Mouse (Mus musculus) intestine, embryonic 16.5 days (tissue): ENCODE measurements at regions not wholly inside any gene's neighbourhood (a gene's known extent, or its start where the extent isn't known, plus 50 kb on each side); places are given as distances from the start of the nearest gene placed in this dataset.

ENCODE experiments used
- ATAC-seq: fragments of 200-750 bp; cut with Nextera tagmentation; 2 replicates; pipeline ENCODE4 v1.8.0; 2017; ENCODE audit warnings: moderate TSS enrichment, moderate library complexity
- H3K27ac ChIP-seq: fragments of 300-500 bp; sonication (generic); 2 replicates; pipeline ENCODE4 v1.5.1; 2014; ENCODE audit warnings: mild to moderate bottlenecking, low read length
- H3K27me3 ChIP-seq: fragments of 300-500 bp; sonication (generic); replicated peaks from 2 replicates; pipeline ENCODE4 v1.6.1; 2014; ENCODE audit warnings: low read length, control low read depth, mixed read lengths; ENCODE audit not compliant: control insufficient read depth, insufficient read depth
- H3K36me3 ChIP-seq: fragments of 300-500 bp; sonication (generic); 2 replicates; pipeline ENCODE4 v1.6.1; 2014; ENCODE audit warnings: low read length, control low read depth; ENCODE audit not compliant: control insufficient read depth, insufficient read depth
- H3K4me1 ChIP-seq: fragments of 300-500 bp; sonication (generic); 2 replicates; pipeline ENCODE4 v1.6.1; 2014; ENCODE audit warnings: low read length, control low read depth, mixed read lengths; ENCODE audit not compliant: control insufficient read depth, insufficient read depth
- H3K4me2 ChIP-seq: fragments of 300-500 bp; sonication (generic); 2 replicates; pipeline ENCODE4 v1.6.1; 2014; ENCODE audit warnings: low read depth, low read length, control low read depth
- H3K4me3 ChIP-seq: fragments of 300-500 bp; sonication (generic); 2 replicates; pipeline ENCODE4 v1.5.1; 2014; ENCODE audit warnings: mild to moderate bottlenecking, low read length
- H3K9ac ChIP-seq: fragments of 300-500 bp; sonication (generic); 2 replicates; pipeline ENCODE4 v1.6.1; 2014; ENCODE audit warnings: low read depth, low read length
- H3K9me3 ChIP-seq: fragments of 300-500 bp; sonication (generic); 2 replicates; pipeline ENCODE4 v1.6.1; 2016; ENCODE audit warnings: low read length, control low read depth; ENCODE audit not compliant: control insufficient read depth
- WGBS: fragments of 180-500 bp; shearing (Covaris S2); extraction: QIAGEN DNeasy Blood & Tissue Kit; methylation state at CpG from one replicate; pipeline ENCODE4 v1.1.7; 2014; 5-methylcytosine and 5-hydroxymethylcytosine counted together

DNA sequence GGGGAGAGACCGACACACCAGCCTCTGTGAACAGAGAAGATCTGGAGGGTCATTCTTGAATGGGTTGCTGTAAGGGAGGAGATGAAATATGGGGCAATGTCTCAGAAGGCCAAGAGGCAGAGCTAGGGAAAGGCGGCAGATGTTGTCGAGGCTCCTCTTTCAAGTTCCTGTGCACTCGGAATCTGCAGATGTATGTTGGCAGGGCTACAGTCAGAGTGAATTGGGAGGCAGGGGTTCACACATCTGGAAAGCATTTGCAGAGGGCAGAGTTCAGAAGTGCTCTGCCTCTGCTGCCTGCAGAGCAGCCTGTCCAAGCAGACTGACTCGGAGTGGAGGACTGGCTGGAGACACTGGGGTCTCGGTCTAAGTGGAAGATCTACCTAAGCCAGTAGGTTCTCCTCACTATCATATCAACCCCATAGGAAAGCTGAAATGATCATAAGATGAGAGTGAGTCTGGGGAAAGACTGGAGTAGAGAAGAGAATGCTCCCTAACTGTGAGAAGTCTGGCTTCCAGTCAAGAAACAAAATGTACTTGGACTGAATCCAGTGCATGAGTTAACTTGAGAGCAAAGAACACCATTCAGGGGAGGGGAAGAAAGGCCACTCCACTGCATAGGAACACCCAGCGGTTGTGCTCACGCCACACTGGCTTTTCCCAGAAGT, 68.1 kb upstream of the Cd180 start:
- Histone ChIP-seq H3K36me3 (no peaks in the 10 kb centered on the region), H3K4me2 (no peak overlapping the region), H3K27me3 (no peaks in the 10 kb centered on the region), H3K4me1 (peaks cover 12% of the 10 kb centered on the region), H3K4me3 (no peak overlapping the region), H3K9me3 (no peaks in the 10 kb centered on the region), H3K27ac (peak overlapping the region; percentile 85), H3K9ac (no peak overlapping the region)
- WGBS = 45% methylated on average over 8 of the region's 8 CpGs
- peak; percentile 92 for ATAC-seq

GRCm38 (mm10) chr13:102625836-102626340, 67.5 kb upstream of the Cd180 start:
- H3K4me3 ChIP-seq = no peak overlapping the region
- H3K4me1 ChIP-seq = peaks cover 12% of the 10 kb centered on the region
- H3K4me2 ChIP-seq = no peak overlapping the region
- H3K36me3 ChIP-seq = no peaks in the 10 kb centered on the region
- ATAC-seq = 0 out of 2 replicates have a peak, but pooled peaks have one; percentile 6
- H3K9me3 ChIP-seq = no peaks in the 10 kb centered on the region
- peak overlapping the region; percentile 85 for H3K27ac ChIP-seq
- WGBS = 46% methylated on average over 5 of the region's 5 CpGs
- H3K27me3 ChIP-seq = no peaks in the 10 kb centered on the region
- no peak overlapping the region for H3K9ac ChIP-seq

GRCm38 (mm10) chr13:102627786-102628185, 65.6 kb upstream of the Cd180 start:
- Histone ChIP-seq H3K4me2 (no peak overlapping the region), H3K27me3 (no peaks in the 10 kb centered on the region), H3K9ac (no peak overlapping the region), H3K9me3 (no peaks in the 10 kb centered on the region), H3K4me1 (peaks cover 12% of the 10 kb centered on the region), H3K27ac (no peak overlapping the region), H3K36me3 (no peaks in the 10 kb centered on the region), H3K4me3 (no peak overlapping the region)
- 94% methylated on average over 4 of the region's 4 CpGs for WGBS
- no peak for ATAC-seq

DNA sequence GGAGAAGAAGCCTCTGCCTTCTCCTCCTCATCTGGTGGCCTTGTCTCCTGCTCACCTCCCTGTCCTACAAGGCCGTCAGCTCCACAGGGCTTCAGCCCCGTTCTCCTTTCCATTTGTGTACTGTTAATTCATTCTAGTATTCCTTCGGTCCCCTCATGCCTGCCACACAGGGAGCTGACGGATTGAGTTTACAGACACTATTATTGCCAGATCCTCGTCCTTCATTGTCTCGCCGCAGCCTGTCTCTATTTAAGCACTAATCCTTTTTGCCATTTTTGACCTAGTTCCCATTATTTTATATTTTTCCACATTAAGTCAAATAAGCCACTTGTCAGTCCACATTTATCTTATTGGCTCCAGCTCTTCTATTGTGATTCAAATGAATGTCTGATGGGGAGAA, 64.2 kb upstream of the Cd180 start:
- Histone ChIP-seq H3K27ac (no peak overlapping the region), H3K36me3 (no peaks in the 10 kb centered on the region), H3K9me3 (no peaks in the 10 kb centered on the region), H3K27me3 (no peaks in the 10 kb centered on the region), H3K9ac (no peak overlapping the region), H3K4me1 (peaks cover 12% of the 10 kb centered on the region), H3K4me3 (no peak overlapping the region), H3K4me2 (no peak overlapping the region)
- no peak for ATAC-seq
- 72% methylated on average over 7 of the region's 7 CpGs for WGBS

DNA sequence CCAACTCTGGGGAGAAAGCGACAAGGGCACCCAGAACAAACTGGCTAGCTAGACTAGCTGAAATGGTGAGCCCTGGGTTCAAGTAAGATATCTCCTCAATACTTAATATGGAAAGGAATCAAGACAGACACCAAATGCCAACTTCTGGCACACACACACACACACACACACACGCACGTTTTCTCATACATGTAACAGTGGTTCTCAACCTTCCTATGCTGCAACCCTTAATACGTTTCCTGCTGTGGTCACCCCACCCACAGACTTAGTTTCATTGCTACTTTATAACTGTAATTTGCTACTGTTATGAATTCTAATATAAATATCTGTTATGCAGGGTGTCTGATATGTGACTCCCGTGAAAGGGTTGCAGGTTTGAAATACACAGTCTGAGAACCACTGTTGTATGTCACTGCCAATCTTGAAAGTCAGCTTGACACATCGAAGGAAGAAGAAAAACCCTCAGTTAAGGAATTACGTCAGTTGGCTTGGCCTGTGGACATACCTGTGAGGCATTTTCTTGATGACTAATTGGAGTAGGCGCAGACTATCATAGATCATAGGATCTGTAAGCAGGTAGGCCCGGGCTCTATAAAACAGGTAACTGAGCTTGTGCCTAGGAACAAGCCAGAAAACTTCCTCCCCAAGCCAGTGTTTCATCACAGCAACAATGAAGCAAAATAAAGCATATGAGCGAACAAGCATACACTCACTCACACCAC, 59.0 kb upstream of the Cd180 start:
- no peak for ATAC-seq
- H3K4me3 ChIP-seq = no peak overlapping the region
- no peak overlapping the region for H3K27ac ChIP-seq
- no peak overlapping the region for H3K9ac ChIP-seq
- H3K27me3 ChIP-seq = no peaks in the 10 kb centered on the region
- H3K4me1 ChIP-seq = no peaks in the 10 kb centered on the region
- WGBS = 88% methylated on average over 10 of the region's 10 CpGs
- no peaks in the 10 kb centered on the region for H3K9me3 ChIP-seq
- H3K4me2 ChIP-seq = no peak overlapping the region
- no peaks in the 10 kb centered on the region for H3K36me3 ChIP-seq

GRCm38 (mm10) chr13:102636032-102636431, 57.3 kb upstream of the Cd180 start:
- H3K4me1 ChIP-seq = no peaks in the 10 kb centered on the region
- H3K36me3 ChIP-seq = no peaks in the 10 kb centered on the region
- no peak overlapping the region for H3K9ac ChIP-seq
- no peak overlapping the region for H3K4me3 ChIP-seq
- no peak overlapping the region for H3K27ac ChIP-seq
- no peak for ATAC-seq
- H3K4me2 ChIP-seq = no peak overlapping the region
- 62% methylated on average over 8 of the region's 8 CpGs for whole genome bisulfite sequencing
- H3K9me3 ChIP-seq = no peaks in the 10 kb centered on the region
- no peaks in the 10 kb centered on the region for H3K27me3 ChIP-seq

GRCm38 (mm10) chr13:102637059-102637458, 56.3 kb upstream of the Cd180 start:
- no peak for ATAC-seq
- Histone ChIP-seq H3K4me1 (no peaks in the 10 kb centered on the region), H3K9me3 (no peaks in the 10 kb centered on the region), H3K4me3 (no peak overlapping the region), H3K9ac (no peak overlapping the region), H3K27me3 (no peaks in the 10 kb centered on the region), H3K4me2 (no peak overlapping the region), H3K27ac (no peak overlapping the region), H3K36me3 (no peaks in the 10 kb centered on the region)
- 40% methylated on average over 5 of the region's 5 CpGs for WGBS

DNA sequence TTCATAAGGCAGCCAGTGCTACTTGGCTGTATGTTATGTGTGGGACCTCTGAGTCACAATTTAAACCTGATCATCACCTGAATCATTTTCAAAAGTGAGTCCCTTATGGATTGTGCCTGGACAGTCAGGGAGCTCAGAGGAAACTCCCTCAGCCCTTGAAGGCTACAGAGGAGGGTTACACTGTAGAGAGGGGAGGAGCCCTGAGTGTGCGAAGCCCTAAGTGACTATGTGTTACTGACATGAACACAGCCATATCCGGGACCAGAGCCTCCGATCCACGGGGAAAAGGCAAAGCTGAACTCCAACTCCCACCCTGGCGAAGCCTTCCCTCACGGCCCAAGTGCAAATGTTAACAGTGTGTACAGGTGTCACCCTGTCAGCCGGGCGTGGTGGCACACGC, 53.7 kb upstream of the Cd180 start:
- no peak for ATAC-seq
- 91% methylated on average over 9 of the region's 9 CpGs for WGBS
- Histone ChIP-seq H3K4me3 (no peak overlapping the region), H3K27me3 (no peaks in the 10 kb centered on the region), H3K9me3 (no peaks in the 10 kb centered on the region), H3K4me1 (peaks cover 4% of the 10 kb centered on the region), H3K9ac (no peak overlapping the region), H3K27ac (no peak overlapping the region), H3K4me2 (no peak overlapping the region), H3K36me3 (no peaks in the 10 kb centered on the region)

- no peak overlapping the region for H3K9ac ChIP-seq
- no peaks in the 10 kb centered on the region for H3K27me3 ChIP-seq
- no peak overlapping the region for H3K4me2 ChIP-seq
- H3K4me1 ChIP-seq = peaks cover 4% of the 10 kb centered on the region
- no peaks in the 10 kb centered on the region for H3K9me3 ChIP-seq
- 33% methylated on average over 3 of the region's 3 CpGs for WGBS
- H3K4me3 ChIP-seq = no peak overlapping the region
- H3K36me3 ChIP-seq = no peaks in the 10 kb centered on the region
- no peak overlapping the region for H3K27ac ChIP-seq
- ATAC-seq = no peak
These were observed 53.2 kb upstream of the Cd180 start for GRCm38 (mm10) chr13:102640171-102640570.
